Mouse (Mus musculus) frontal cortex, adult (tissue): ENCODE measurements around the gene Tns1.
A peak's percentile ranks its signal among the peaks of the same experiment; 100 is the strongest.

Experiments
- ATAC-seq: cut with Nextera tagmentation; 2 replicates; pipeline ENCODE4 v1.9.2; 2017; ENCODE audit warnings: mild to moderate bottlenecking, moderate library complexity, mixed read lengths; ENCODE audit not compliant: low TSS enrichment

The Tns1 gene

DNA sequence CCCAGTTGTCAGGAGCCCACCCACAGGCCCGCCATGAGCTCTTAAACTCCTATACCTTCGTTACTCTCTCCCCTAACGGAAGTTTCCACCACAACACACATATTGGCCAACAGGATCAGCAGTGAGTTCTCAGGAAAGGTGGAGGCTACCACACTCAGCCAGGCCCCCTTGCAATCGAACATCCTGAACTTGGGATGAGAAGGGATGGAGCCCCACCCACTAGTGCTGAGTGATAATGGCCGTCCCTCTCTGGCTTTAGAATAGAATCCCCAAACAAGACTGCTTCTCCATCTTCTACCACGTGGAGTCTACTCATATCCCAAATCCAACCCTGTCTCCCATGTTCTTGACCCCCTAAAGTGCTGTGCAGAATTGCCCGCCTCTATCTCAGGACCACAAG, 131.0 kb downstream of the Tns1 start:
- ATAC-seq: no peak

DNA sequence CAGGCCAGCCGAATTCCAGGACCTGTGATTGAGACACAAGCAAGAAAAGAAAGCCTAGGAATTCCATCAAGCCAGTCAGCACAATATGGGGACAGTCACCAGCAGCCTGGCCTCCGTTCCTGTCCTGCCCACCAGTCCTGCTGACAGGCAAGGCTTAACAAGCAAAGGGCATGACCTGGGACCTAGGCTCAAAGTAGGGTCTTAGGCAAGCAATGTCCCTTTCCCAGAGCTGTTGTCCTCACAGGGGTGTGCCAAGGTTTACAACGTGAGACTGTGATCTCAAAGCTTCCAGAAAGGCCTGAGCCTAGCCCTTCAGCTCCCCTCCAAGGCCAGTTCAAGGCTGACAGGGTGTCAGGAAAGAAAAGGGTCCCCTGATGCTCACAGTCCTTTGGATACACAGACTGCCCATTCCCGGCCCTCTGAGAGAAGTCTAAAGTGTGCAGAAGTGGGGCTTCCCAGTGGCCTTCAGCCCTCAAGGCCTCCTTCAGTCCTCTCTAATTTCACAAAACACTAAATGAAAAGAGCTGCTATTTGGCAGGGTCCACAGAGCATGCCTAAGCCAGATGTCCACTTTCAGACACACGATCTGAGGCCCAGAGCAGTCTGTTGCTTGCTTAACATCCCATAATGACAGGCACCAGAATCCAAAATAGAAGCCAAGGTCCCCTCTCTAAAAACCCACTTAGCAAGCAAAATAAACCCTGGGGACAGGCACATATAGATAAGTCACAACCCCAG, 131.9 kb downstream of the Tns1 start:
- ATAC-seq: no peak

DNA sequence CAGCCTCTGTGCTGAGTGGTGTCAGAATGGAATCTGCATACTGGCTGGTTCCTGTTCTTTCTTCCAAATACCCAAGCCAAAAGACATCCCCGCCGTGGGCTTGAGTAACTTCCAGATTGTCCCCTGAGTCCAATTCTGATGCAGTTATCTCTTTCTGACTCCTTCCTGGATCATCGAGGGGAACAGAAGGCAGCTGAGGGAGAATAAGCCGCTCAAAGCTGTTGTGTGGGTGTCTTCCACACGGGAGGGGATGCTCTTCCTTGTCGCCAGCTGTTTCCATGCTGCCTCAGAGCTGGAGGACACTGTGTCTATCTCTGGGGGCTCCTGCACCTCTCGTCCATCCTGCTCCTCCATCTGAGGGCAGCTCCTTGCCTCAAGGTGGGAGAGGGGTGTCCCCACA, 133.0 kb downstream of the Tns1 start:
- peak; percentile 91 for ATAC-seq

GRCm38 (mm10) chr1:73990024-73990423, 134.2 kb downstream of the Tns1 start:
- ATAC-seq: no peak

DNA sequence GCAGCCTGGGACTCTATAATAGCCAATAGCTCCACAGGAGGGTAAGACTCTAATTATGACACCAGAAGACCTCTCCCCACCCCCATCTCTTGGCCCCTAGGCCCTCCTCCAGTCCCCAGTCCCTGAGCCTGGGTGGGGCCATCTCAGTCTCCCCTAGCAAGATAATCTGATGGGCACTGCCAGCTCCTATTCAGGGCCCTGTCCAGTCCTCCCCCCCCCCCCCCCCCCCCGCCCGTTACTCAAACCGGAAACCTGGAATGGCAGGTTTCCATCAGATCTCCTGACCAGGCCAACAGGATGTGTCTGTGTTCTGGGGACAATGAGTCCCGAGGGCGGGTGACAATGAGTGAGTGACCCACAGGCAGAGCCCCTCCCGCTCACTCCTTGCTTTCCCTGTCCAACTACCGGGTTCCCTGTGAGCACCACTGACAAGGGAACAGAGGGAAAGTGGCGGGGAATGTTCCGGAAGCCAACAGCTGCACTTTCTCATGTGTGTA, 136.5 kb downstream of the Tns1 start:
- no peak for ATAC-seq

DNA sequence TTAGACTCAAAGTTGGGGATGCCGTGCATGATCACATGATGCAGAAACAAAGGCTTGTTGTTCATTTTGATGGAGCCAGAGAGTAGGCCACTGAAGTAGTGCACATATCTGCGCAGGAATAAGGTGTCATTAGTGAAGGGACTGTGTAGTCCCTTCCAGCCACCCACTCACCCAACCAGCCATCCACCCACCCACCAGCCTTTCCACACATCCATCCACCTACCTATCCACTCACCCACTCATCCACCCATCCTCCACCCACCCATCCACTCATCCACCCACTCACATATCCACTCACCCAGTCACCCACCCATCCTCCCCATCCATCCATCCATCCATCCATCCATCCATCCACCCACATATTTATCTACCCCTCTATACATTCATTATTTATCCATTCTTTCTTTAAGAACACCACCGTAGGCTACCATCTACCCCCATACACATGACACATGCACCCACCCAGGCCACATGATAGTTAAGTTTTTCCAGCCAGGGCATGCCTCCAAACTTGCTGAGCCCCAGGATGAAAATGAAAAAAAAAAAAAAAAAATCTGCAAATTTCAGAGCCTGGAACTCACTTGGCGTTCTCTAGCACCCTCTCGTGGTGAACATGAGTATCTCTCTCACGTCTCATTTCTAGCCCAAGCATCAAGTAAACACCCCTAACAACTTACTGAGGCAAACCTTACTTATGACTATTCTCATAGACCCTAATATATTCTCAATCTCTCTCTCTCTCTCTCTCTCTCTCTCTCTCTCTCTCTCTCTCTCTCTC, 137.8 kb downstream of the Tns1 start:
- ATAC-seq: peak; percentile 29; the same call in 1 of the 2 replicates

DNA sequence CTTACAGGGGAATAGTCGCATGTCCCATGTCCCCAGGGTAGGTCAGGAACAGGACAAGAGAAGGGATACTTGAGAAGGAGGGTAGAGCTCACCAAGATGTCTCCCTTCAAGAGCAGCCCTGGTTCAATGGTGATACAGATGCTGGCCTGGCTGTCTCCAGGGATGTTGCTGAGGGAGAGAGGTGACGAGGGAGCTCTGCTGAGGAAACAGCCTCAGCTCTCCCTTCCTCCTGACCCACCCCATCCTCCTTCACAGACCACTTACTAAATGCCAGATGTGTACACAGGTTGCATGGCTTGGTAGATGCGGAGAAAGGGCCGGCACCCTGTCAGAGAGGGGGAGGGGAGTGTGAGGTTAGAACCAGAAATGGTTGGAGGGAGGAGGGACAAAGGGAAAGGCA, 138.6 kb downstream of the Tns1 start:
- ATAC-seq: no peak

GRCm38 (mm10) chr1:73979214-73979613, 145.0 kb downstream of the Tns1 start:
- ATAC-seq: peak; percentile 33; the same call in 1 of the 2 replicates

DNA sequence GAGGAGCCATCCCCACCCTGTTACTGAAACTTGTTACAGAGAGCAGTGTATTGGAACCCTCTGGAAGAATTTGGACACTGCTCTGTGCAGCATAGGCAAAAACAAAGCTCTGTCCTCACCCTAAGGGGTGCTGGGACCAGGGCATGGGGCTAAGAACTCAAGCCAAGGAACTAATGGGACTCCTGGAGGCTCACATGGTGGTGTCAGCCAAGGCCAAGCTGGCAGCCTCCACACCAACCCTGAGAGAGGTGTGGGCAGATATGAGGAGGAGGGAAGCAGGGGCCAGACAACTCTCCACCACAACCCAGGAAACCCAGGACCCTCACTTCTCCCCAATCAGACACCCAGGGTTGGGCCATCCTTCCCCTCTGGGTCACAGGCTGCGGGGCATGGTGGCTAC, 145.7 kb downstream of the Tns1 start:
- ATAC-seq: no peak

- ATAC-seq: no peak
Measured at GRCm38 (mm10) chr1:73973992-73974391, 150.3 kb downstream of the Tns1 start.

DNA sequence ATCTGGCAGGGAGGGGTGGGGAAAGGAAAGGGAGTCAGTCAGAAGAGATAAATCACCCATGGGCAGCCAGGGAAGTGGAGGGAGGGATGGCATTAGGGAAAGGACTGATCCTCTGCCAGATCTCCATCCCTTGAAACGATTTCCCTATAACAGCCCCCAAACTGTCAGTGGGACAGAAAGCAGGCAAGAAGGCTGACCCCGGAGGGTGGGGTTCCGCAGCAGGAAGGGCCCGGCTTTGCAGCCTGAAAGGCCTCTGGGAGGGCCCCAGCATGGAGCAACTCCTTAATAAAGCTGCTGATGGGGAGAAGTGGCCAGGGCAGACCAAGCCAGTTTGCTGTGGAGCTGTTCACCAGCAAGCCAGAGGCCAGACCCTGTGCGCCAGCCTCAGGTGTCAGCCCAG, 151.5 kb downstream of the Tns1 start:
- ATAC-seq: no peak

GRCm38 (mm10) chr1:73970161-73970730, 154.0 kb downstream of the Tns1 start:
- no peak for ATAC-seq

- ATAC-seq: no peak
Measured at GRCm38 (mm10) chr1:73968712-73969511, 155.3 kb downstream of the Tns1 start.

GRCm38 (mm10) chr1:73966411-73967238, 157.6 kb downstream of the Tns1 start:
- no peak for ATAC-seq

DNA sequence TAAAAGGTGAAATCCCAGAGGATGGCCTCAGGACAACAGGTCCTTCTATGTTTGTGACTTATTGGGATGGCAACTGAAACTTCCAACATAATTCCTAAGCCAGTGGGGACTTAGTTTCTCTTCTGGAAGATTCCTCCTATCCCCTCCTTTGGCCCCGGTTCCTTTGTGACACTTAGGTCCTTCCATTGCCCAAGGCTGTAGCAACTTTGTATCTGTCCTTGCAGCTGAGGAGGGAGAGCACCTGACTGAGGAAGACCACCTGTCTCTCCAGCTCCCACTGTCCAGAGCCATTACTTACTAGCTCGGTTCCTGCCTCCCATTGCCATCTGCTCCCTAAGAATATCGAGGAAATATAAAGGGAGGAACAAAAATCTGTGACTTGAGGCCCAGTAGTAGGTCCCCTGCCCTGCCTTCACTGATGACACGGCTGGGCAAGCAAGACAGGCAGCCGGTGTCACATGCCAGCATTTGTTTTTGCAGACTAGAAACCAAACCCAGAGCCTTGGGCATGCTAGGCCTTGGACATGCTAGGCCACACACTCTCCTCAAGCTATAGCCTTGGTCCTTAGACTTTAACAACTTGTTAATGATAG, 160.0 kb downstream of the Tns1 start:
- no peak for ATAC-seq

DNA sequence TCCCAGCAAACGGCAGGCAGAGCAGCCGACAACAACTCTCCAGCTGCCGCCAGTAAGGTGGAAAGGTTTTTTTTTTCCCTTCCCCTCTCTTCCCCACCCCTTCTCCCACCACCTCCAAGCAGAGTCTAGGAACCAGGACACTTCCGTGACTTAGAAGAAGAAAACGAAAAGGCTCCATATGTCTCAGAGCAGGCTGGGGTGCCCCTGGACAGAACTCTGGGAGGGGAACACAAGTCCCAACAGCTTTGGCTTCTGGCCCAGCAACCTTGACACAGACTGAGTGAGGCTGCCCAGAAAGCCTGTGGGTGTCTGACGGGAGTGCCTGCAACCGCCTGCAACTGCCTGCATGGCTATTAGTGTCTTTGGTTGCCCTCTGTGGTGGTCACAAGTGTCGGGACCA, 160.6 kb downstream of the Tns1 start:
- ATAC-seq: no peak

DNA sequence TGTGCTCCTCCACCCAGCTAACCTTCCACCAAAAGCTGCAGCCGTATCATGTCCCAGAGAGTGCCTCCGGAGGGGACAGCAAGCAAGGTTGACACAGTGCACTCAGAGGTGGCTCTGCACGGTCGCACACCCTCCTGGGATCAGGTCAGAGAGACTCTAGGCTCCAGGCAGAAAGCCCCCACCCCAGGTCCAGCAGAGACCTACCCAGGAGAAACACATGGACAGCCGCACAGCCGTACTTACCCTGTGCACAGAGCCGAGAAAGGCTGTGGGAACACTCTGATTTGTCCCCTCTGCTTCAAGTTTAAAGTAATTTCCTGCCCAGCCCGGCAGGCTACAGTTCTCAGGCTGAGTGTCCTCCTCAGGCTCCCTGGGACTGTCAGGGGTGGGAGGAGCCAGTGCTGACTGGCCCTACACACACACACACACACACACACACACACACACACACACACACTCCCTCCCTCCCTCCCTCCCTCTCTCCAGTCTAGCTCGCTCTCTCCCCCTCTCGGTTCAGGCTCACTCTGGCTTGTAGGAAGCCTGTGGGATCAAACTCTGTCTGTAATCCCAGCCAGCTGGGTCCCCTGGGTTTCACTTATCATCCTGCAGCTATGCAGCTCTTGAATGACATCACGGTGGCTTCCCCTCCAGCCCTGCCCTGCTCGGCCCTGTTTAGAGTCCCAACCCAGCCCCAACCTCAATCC, 161.4 kb downstream of the Tns1 start:
- ATAC-seq: peak; percentile 64

DNA sequence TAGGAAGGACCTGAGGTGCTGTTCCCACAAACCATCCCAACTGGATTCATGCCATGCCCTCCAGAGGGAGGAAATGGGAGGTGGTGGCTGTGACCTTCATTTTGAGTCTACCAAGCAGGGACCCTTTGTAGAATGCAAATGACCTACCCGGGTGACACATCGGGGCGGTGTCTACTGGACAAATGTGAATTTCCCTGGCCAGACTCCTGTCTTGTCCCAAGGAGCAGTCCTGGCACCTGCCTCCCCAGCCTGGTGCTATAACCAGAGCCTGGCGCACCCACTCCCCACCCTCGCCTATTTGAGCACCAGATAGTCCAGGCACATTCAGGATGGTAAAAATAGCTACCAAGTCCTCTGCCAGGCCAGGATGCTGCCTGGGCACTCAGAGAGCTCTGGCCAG, 162.2 kb downstream of the Tns1 start:
- no peak for ATAC-seq

GRCm38 (mm10) chr1:73959758-73960157, 164.5 kb downstream of the Tns1 start:
- ATAC-seq: no peak

DNA sequence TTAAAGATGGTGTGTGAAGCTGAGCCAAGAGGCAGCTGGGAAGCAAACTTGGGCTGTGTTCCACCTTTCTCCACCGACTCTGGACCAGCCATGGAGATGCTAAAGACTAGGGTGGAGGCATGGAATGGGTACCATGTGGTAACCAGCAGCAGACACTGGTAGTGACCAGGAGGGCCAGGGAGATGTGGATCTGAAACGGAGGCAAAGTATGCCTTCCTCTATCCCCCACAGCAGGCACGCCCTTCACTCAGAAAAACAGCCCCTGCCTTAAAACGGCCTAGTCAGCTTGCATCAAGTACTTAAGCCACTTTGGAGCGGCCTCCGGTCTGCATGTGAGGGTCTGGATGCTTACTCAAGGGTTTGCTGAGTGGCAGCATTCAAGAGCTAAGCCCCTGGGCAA, 164.9 kb downstream of the Tns1 start:
- no peak for ATAC-seq
